Mouse (Mus musculus): ENCODE measurements around the gene Ttc4. TPM values are rescaled to one million over a fixed set of nuclear protein-coding genes. Genes with fewer than 3 reads are reported as not detected.

Ttc4 gene
- polyA plus RNA-seq, 1 experiment from 2014 or later: 134 TPM

- 18% methylated on average over 9 of the region's 9 CpGs for WGBS
- no peaks in the 10 kb centered on the region for H3K9me3 ChIP-seq (ENCODE audit: control insufficient read depth, low read length)
These were observed 21.2 kb upstream of the Ttc4 start for GRCm38 (mm10) chr4:106699989-106700388.

GRCm38 (mm10) chr4:106693841-106694430 lies 15.2 kb upstream of the Ttc4 start:
- Histone ChIP-seq H3K4me2 (ENCODE audit: low read depth, low read length) (no peak overlapping the region), H3K36me3 (ENCODE audit: control insufficient read depth, insufficient read depth, low read length) (no peaks in the 10 kb centered on the region), H3K4me1 (ENCODE audit: control insufficient read depth, insufficient read depth, low read length) (no peaks in the 10 kb centered on the region), H3K27ac (ENCODE audit: low read depth, low read length) (no peak overlapping the region), H3K9me3 (ENCODE audit: control insufficient read depth, low read length) (no peaks in the 10 kb centered on the region), H3K9ac (replicated peaks; ENCODE audit: low read depth, low read length) (no peak overlapping the region), H3K4me3 (ENCODE audit: low read depth, low read length) (no peak overlapping the region), H3K27me3 (ENCODE audit: control insufficient read depth, insufficient read depth, low read length) (peaks cover 5% of the 10 kb centered on the region; the same call in 1 of the 2 replicates)
- no peak for ATAC-seq (ENCODE audit: low read depth)
- 85% methylated on average over 15 of the region's 15 CpGs for WGBS

More at GRCm38 (mm10) chr4:106699989-106700388, 21.2 kb upstream of the Ttc4 start:
- Histone ChIP-seq H3K4me1 (ENCODE audit: control insufficient read depth, insufficient read depth, low read length) (peaks cover 22% of the 10 kb centered on the region; the same call in 1 of the 2 replicates), H3K27ac (ENCODE audit: low read depth, low read length) (peak overlapping the region; percentile 40; the same call in 1 of the 2 replicates), H3K9ac (replicated peaks; ENCODE audit: low read depth, low read length) (no peak overlapping the region), H3K4me3 (ENCODE audit: low read depth, low read length) (no peak overlapping the region), H3K27me3 (ENCODE audit: control insufficient read depth, insufficient read depth, low read length) (no peaks in the 10 kb centered on the region), H3K4me2 (ENCODE audit: low read depth, low read length) (no peak overlapping the region), H3K36me3 (ENCODE audit: control insufficient read depth, insufficient read depth, low read length) (no peaks in the 10 kb centered on the region)
- peak; percentile 21; the same call in 1 of the 2 replicates for ATAC-seq (ENCODE audit: low read depth)

DNA sequence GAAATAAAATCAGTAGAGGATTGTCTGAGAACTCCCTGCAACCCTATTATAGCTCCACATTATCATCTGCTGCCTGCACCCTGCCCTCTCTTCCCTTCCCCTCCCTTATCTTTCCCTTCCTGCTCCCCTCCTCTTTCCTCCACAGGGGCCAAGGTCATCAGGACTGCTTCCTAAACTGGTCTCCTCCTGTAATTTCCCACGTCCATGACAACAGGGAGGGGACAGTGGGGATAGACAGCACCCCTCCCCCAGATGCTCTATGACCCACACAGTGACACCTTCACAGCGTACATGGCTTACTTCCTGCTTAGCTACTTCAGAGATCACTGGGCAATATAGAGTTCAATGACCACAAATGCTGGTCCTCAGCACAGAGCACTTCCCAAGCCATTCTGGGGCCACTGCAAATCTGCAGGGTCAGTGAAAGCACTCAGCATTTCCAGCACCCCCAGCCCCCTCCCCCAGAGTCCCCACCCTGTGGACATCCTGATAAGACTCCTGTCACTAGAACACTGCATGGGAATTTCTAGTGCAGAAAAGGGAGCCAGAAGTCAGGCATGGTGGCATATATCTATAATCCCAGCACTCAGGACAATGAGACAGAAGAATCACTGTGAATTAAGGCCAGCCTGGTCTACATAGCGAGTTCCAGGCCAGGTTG lies 10.0 kb upstream of the Ttc4 start:
- Histone ChIP-seq H3K9me3 (ENCODE audit: control insufficient read depth, low read length) (no peaks in the 10 kb centered on the region), H3K36me3 (ENCODE audit: control insufficient read depth, insufficient read depth, low read length) (no peaks in the 10 kb centered on the region), H3K27ac (ENCODE audit: low read depth, low read length) (no peak overlapping the region), H3K27me3 (ENCODE audit: control insufficient read depth, insufficient read depth, low read length) (peaks cover 5% of the 10 kb centered on the region; the same call in 1 of the 2 replicates), H3K9ac (replicated peaks; ENCODE audit: low read depth, low read length) (no peak overlapping the region), H3K4me3 (ENCODE audit: low read depth, low read length) (no peak overlapping the region), H3K4me2 (ENCODE audit: low read depth, low read length) (no peak overlapping the region), H3K4me1 (ENCODE audit: control insufficient read depth, insufficient read depth, low read length) (no peaks in the 10 kb centered on the region)
- WGBS: 45% methylated on average over 3 of the region's 3 CpGs
- no peak for ATAC-seq (ENCODE audit: low read depth)

GRCm38 (mm10) chr4:106680955-106681354 lies 2.2 kb upstream of the Ttc4 start:
- H3K4me3 ChIP-seq (ENCODE audit: low read depth, low read length): no peak overlapping the region
- no peaks in the 10 kb centered on the region for H3K36me3 ChIP-seq (ENCODE audit: control insufficient read depth, insufficient read depth, low read length)
- no peak overlapping the region for H3K27ac ChIP-seq (ENCODE audit: low read depth, low read length)
- H3K4me2 ChIP-seq (ENCODE audit: low read depth, low read length): no peak overlapping the region
- ATAC-seq (ENCODE audit: low read depth): no peak
- no peaks in the 10 kb centered on the region for H3K9me3 ChIP-seq (ENCODE audit: control insufficient read depth, low read length)
- WGBS: 32% methylated on average over 2 of the region's 2 CpGs
- H3K9ac ChIP-seq (replicated peaks; ENCODE audit: low read depth, low read length): no peak overlapping the region
- H3K27me3 ChIP-seq (ENCODE audit: control insufficient read depth, insufficient read depth, low read length): no peaks in the 10 kb centered on the region
- H3K4me1 ChIP-seq (ENCODE audit: control insufficient read depth, insufficient read depth, low read length): peaks cover 8% of the 10 kb centered on the region

DNA sequence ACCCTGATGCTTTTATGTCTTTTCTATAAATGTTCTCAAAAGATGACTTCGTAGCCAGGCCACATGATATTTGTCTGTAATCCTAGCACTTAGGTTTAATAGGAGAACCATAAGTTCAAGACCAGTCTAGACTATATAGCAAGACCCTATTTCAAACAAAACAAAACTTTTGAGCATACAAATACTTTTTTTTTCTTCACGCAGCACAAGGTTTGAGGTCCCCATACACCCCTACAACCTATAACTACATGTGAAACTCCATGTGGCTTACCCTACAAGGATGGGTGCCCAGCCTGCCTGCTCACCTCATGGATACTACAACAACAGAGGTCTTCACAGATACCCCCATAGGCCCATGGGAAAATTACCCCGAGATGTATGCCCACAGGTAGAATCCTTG lies 408 bp upstream of the Ttc4 start:
- H3K27ac ChIP-seq (ENCODE audit: low read depth, low read length): no peak overlapping the region
- peak; percentile 54 for ATAC-seq (ENCODE audit: low read depth)
- H3K4me3 ChIP-seq (ENCODE audit: low read depth, low read length): peak overlapping the region; percentile 76

GRCm38 (mm10) chr4:106676749-106677148 lies 2.0 kb downstream of the Ttc4 start:
- peaks cover 14% of the 10 kb centered on the region for H3K36me3 ChIP-seq (ENCODE audit: control insufficient read depth, insufficient read depth, low read length)
- WGBS: 86% methylated on average over 5 of the region's 5 CpGs
- no peaks in the 10 kb centered on the region for H3K9me3 ChIP-seq (ENCODE audit: control insufficient read depth, low read length)
- H3K4me2 ChIP-seq (ENCODE audit: low read depth, low read length): no peak overlapping the region
- peaks cover 8% of the 10 kb centered on the region for H3K4me1 ChIP-seq (ENCODE audit: control insufficient read depth, insufficient read depth, low read length)
- no peak for ATAC-seq (ENCODE audit: low read depth)
- H3K4me3 ChIP-seq (ENCODE audit: low read depth, low read length): no peak overlapping the region
- no peaks in the 10 kb centered on the region for H3K27me3 ChIP-seq (ENCODE audit: control insufficient read depth, insufficient read depth, low read length)
- no peak overlapping the region for H3K27ac ChIP-seq (ENCODE audit: low read depth, low read length)
- no peak overlapping the region for H3K9ac ChIP-seq (replicated peaks; ENCODE audit: low read depth, low read length)

More for the DNA sequence above, 408 bp upstream of the Ttc4 start:
- H3K4me1 ChIP-seq (ENCODE audit: control insufficient read depth, insufficient read depth, low read length): peaks cover 8% of the 10 kb centered on the region
- H3K9ac ChIP-seq (replicated peaks; ENCODE audit: low read depth, low read length): no peak overlapping the region
- no peaks in the 10 kb centered on the region for H3K9me3 ChIP-seq (ENCODE audit: control insufficient read depth, low read length)
- peaks cover 9% of the 10 kb centered on the region; the same call in 1 of the 2 replicates for H3K36me3 ChIP-seq (ENCODE audit: control insufficient read depth, insufficient read depth, low read length)
- no peaks in the 10 kb centered on the region for H3K27me3 ChIP-seq (ENCODE audit: control insufficient read depth, insufficient read depth, low read length)
- H3K4me2 ChIP-seq (ENCODE audit: low read depth, low read length): peak overlapping the region; percentile 93
- 44% methylated on average over 3 of the region's 3 CpGs for WGBS

DNA sequence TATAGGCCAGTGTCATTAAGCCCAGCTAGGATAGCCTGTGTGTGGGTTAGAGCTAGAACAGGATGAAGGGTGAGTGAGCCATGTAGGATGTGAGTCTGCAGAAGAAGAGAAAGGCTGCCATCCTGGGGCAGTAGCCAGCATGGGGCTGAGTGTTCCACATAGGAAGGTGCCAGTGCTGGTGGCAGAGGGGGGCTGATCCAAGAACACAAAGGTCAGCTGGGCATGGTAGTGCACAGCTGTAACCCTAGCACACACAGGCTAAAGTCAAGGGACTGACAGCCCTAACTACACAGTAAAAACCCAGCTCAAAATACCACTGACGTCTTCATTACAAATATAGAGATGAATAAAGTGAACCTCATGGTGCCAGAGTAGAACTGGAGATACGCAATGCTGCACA lies 12.2 kb downstream of the Ttc4 start:
- H3K4me3 ChIP-seq (ENCODE audit: low read depth, low read length): no peak overlapping the region
- 90% methylated on average over 2 of the region's 2 CpGs for WGBS
- H3K9ac ChIP-seq (replicated peaks; ENCODE audit: low read depth, low read length): no peak overlapping the region
- H3K27ac ChIP-seq (ENCODE audit: low read depth, low read length): no peak overlapping the region
- peaks cover 67% of the 10 kb centered on the region for H3K36me3 ChIP-seq (ENCODE audit: control insufficient read depth, insufficient read depth, low read length)
- H3K4me2 ChIP-seq (ENCODE audit: low read depth, low read length): no peak overlapping the region
- no peaks in the 10 kb centered on the region for H3K27me3 ChIP-seq (ENCODE audit: control insufficient read depth, insufficient read depth, low read length)
- no peaks in the 10 kb centered on the region for H3K9me3 ChIP-seq (ENCODE audit: control insufficient read depth, low read length)
- no peak for ATAC-seq (ENCODE audit: low read depth)
- no peaks in the 10 kb centered on the region for H3K4me1 ChIP-seq (ENCODE audit: control insufficient read depth, insufficient read depth, low read length)

GRCm38 (mm10) chr4:106665673-106666072 lies 13.1 kb downstream of the Ttc4 start:
- WGBS: 92% methylated on average over 10 of the region's 10 CpGs
- H3K36me3 ChIP-seq (ENCODE audit: control insufficient read depth, insufficient read depth, low read length): peaks cover 60% of the 10 kb centered on the region
- ATAC-seq (ENCODE audit: low read depth): no peak

DNA sequence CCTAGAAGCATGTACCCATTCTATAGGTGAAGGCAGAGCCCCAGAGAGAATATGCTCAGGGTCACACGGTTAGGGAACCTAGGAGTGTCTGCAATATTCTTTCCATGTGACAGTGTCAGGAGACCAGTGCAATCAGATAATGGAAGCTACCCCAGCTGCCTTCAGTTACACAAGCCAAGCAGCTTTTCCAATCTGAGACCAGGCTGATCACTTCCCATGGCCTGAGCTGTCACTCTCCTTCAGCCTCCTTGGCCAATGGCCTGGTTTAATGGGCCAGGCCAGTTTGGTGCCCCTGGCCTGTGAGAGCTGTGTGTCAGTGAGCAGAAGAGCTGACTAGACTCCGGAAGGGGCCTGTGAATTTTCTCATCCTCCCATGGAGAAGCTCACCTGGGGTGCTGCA lies 13.5 kb downstream of the Ttc4 start:
- 97% methylated on average over 2 of the region's 2 CpGs for whole genome bisulfite sequencing
- Histone ChIP-seq H3K36me3 (ENCODE audit: control insufficient read depth, insufficient read depth, low read length) (peaks cover 58% of the 10 kb centered on the region), H3K27me3 (ENCODE audit: control insufficient read depth, insufficient read depth, low read length) (no peaks in the 10 kb centered on the region), H3K9me3 (ENCODE audit: control insufficient read depth, low read length) (no peaks in the 10 kb centered on the region), H3K4me2 (ENCODE audit: low read depth, low read length) (no peak overlapping the region), H3K4me1 (ENCODE audit: control insufficient read depth, insufficient read depth, low read length) (no peaks in the 10 kb centered on the region), H3K9ac (replicated peaks; ENCODE audit: low read depth, low read length) (no peak overlapping the region), H3K4me3 (ENCODE audit: low read depth, low read length) (no peak overlapping the region), H3K27ac (ENCODE audit: low read depth, low read length) (no peak overlapping the region)
- no peak for ATAC-seq (ENCODE audit: low read depth)

More at GRCm38 (mm10) chr4:106665673-106666072, 13.1 kb downstream of the Ttc4 start:
- no peak overlapping the region for H3K27ac ChIP-seq (ENCODE audit: low read depth, low read length)
- H3K4me1 ChIP-seq (ENCODE audit: control insufficient read depth, insufficient read depth, low read length): no peaks in the 10 kb centered on the region
- H3K9me3 ChIP-seq (ENCODE audit: control insufficient read depth, low read length): no peaks in the 10 kb centered on the region
- no peak overlapping the region for H3K9ac ChIP-seq (replicated peaks; ENCODE audit: low read depth, low read length)
- no peak overlapping the region for H3K4me2 ChIP-seq (ENCODE audit: low read depth, low read length)
- no peaks in the 10 kb centered on the region for H3K27me3 ChIP-seq (ENCODE audit: control insufficient read depth, insufficient read depth, low read length)
- H3K4me3 ChIP-seq (ENCODE audit: low read depth, low read length): no peak overlapping the region
